Mouse (Mus musculus) stomach, embryonic 14.5 days (tissue): ENCODE data around the gene Mcm7. TPM values are rescaled to one million over a fixed set of nuclear protein-coding genes. Genes with fewer than 3 reads are reported as not detected.

ENCODE experiments used
- ATAC-seq: fragments of 200-750 bp; cut with Nextera tagmentation; 2 replicates; pipeline ENCODE4 v1.8.0; 2017; ENCODE audit warnings: low read depth, moderate TSS enrichment; ENCODE audit not compliant: insufficient number of reproducible peaks, insufficient read depth, low FRiP score
- H3K27ac ChIP-seq: fragments of 300-500 bp; sonication (generic); 2 replicates; pipeline ENCODE4 v1.5.1; 2014; ENCODE audit warnings: mild to moderate bottlenecking, low read length, moderate library complexity, mixed read lengths
- H3K27me3 ChIP-seq: fragments of 300-500 bp; sonication (generic); 2 replicates; pipeline ENCODE4 v1.6.1; 2014; ENCODE audit warnings: low read length, control low read depth, mixed read lengths; ENCODE audit not compliant: control insufficient read depth, insufficient read depth
- H3K36me3 ChIP-seq: fragments of 300-500 bp; sonication (generic); 2 replicates; pipeline ENCODE4 v1.6.1; 2014; ENCODE audit warnings: mild to moderate bottlenecking, control low read depth, low read length, moderate library complexity, mixed read lengths; ENCODE audit not compliant: control insufficient read depth, insufficient read depth
- H3K4me1 ChIP-seq: fragments of 300-500 bp; sonication (generic); 2 replicates; pipeline ENCODE4 v1.6.1; 2014; ENCODE audit warnings: low read length, control low read depth, mixed read lengths; ENCODE audit not compliant: control insufficient read depth, insufficient read depth
- H3K4me2 ChIP-seq: fragments of 300-500 bp; sonication (generic); replicated peaks from 2 replicates; pipeline ENCODE4 v1.6.1; 2014; ENCODE audit warnings: low read depth, low read length, control low read depth
- H3K4me3 ChIP-seq: fragments of 300-500 bp; sonication (generic); 2 replicates; pipeline ENCODE4 v1.5.1; 2014; ENCODE audit warnings: low read depth, low read length, control low read depth
- H3K9ac ChIP-seq: fragments of 300-500 bp; sonication (generic); replicated peaks from 2 replicates; pipeline ENCODE4 v1.6.1; 2014; ENCODE audit warnings: low read depth, mild to moderate bottlenecking, control low read depth, low read length, moderate library complexity, mixed read lengths
- H3K9me3 ChIP-seq: fragments of 300-500 bp; sonication (generic); 2 replicates; pipeline ENCODE4 v1.6.1; 2016; ENCODE audit warnings: low read depth, low read length, control low read depth; ENCODE audit not compliant: control insufficient read depth
- WGBS: fragments of 180-500 bp; shearing (Covaris S2); extraction: QIAGEN DNeasy Blood & Tissue Kit; methylation state at CpG from one replicate; pipeline ENCODE4 v1.1.7; 2014; 5-methylcytosine and 5-hydroxymethylcytosine counted together
- polyA plus RNA-seq: library from polyadenylated mRNA; unstranded; fragments of >200 nt; fragmentation: Nextera tagmentation; extraction: Ambion mirVana; gene quantifications from 2 replicates; pipeline ENCODE4 v1.2.1, GENCODE M21; 2014

Gene Mcm7
- polyA plus RNA-seq, 1 experiment from 2014 or later = 154 TPM

DNA sequence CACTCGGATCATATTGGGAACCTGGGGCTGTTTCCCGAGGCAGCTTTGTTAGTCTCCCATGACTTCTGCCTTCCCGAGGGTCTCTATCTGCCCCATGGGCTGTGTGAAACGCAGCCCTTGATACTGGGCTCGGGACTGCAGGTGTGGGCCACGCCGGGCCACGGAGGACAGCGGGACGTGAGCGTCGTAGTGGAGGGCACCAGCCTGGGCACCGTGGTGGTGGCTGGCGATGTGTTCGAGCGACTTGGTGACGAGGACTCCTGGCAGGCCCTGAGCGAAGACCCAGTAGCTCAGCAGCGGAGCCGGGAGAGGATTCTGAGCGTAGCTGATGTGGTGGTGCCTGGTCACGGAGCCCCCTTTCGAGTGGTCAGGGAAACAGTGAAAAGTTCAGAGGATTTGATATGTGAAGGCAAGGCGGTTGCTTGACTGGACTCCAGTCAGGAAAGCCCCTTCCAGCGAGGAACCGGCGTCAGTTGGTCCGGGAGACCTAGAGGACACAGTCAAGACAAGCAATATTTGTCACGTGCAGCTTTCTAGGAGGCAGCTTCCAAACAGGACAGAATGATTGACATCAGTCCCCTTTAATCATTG is 22.6 kb upstream of the Mcm7 start:
- ATAC-seq = peak; percentile 73
- H3K27me3 ChIP-seq = no peaks in the 10 kb centered on the region
- H3K4me3 ChIP-seq = peak overlapping the region; percentile 73
- peak overlapping the region; percentile 84 for H3K27ac ChIP-seq
- 4% methylated on average over 29 of the region's 29 CpGs for WGBS
- H3K4me2 ChIP-seq = peak overlapping the region; percentile 91
- no peaks in the 10 kb centered on the region for H3K9me3 ChIP-seq
- H3K9ac ChIP-seq = peak overlapping the region; percentile 83
- 0 out of 2 replicates have a peak, but pooled peaks cover 4% of the 10 kb centered on the region for H3K36me3 ChIP-seq
- H3K4me1 ChIP-seq = peaks cover 3% of the 10 kb centered on the region; the same call in 1 of the 2 replicates

- Histone ChIP-seq H3K9ac (peak within 1 kb of the TSS; percentile 83), H3K9me3 (no peaks in the 10 kb centered on the region), H3K4me2 (peak within 1 kb of the TSS; percentile 91), H3K36me3 (0 out of 2 replicates have a peak, but pooled peaks cover 4% of the 10 kb centered on the region), H3K4me3 (peak within 1 kb of the TSS; percentile 73), H3K4me1 (peaks cover 3% of the 10 kb centered on the region; the same call in 1 of the 2 replicates), H3K27ac (peak within 1 kb of the TSS; percentile 84), H3K27me3 (no peaks in the 10 kb centered on the region)
- peak; percentile 79; the same call in 1 of the 2 replicates for ATAC-seq
- WGBS = 7% methylated on average over 52 of the region's 54 CpGs
Measured at GRCm38 (mm10) chr5:138193771-138194727, 21.8 kb upstream of the Mcm7 start, which contains the start of gene Mblac1. Mblac1 (plus strand) TSS chr5:138194314.

- WGBS = 0% methylated on average over 10 of the region's 10 CpGs
- Histone ChIP-seq H3K27me3 (no peaks in the 10 kb centered on the region), H3K36me3 (peaks cover 13% of the 10 kb centered on the region), H3K9me3 (no peaks in the 10 kb centered on the region), H3K4me1 (peaks cover 8% of the 10 kb centered on the region; the same call in 1 of the 2 replicates), H3K9ac (peak overlapping the region; percentile 75), H3K27ac (peak overlapping the region; percentile 76; the same call in 1 of the 2 replicates), H3K4me3 (peak overlapping the region; percentile 70), H3K4me2 (peak overlapping the region; percentile 72)
- peak; percentile 85 for ATAC-seq
Measured at GRCm38 (mm10) chr5:138187661-138188306, 15.6 kb upstream of the Mcm7 start.

DNA sequence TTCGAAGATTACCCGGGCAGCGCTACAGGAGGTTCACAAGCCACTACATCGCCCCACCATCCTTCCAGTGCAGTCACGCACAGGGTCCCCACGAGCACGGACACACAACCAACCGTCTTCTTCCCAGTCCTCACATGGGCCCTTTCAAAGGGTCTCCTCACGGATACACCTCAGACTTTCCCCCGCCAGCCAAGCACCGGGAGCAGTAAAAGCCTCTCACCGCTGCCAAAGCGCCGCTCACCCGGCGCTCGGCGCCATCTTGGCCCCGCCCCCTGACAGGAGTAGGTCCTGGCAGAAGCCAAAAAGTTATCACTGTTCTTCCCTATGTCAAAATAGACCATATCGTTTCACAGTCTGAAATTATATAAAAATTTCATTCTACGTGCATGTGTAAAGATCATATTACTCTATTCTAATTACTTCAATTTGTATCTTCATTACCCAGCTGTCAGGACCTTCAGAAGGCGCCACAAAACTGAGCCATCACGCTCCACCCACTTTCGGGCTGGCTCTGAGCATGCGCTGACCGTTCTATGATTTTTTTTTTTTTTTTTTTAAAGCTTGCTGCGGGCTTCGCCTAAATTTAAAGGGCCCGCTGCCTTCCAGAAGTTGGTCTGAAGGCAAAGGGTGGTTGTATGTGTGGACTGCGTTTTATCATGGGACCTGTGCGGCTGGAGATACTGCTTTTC is 14.9 kb upstream of the Mcm7 start, which contains the start of the genes Taf6 and Cnpy4:
Gene Taf6 (minus strand): TSS at position 502 of the 689 bp plus-strand sequence.
Gene Cnpy4 (plus strand): TSS at position 536 of the 689 bp plus-strand sequence.
- WGBS = under 1% methylated on average over 31 of the region's 31 CpGs
- Histone ChIP-seq H3K36me3 (peaks cover 16% of the 10 kb centered on the region), H3K4me3 (peak within 1 kb of the TSS; percentile 70), H3K9me3 (no peaks in the 10 kb centered on the region), H3K4me1 (peaks cover 8% of the 10 kb centered on the region; the same call in 1 of the 2 replicates), H3K27ac (peak within 1 kb of the TSS; percentile 76), H3K4me2 (peak within 1 kb of the TSS; percentile 72), H3K9ac (peak within 1 kb of the TSS; percentile 75), H3K27me3 (no peaks in the 10 kb centered on the region)
- peak; percentile 84 for ATAC-seq

GRCm38 (mm10) chr5:138173217-138173616 is 995 bp upstream of the Mcm7 start:
- Histone ChIP-seq H3K4me1 (peaks cover 12% of the 10 kb centered on the region), H3K9me3 (no peaks in the 10 kb centered on the region), H3K9ac (no peak overlapping the region), H3K27me3 (no peaks in the 10 kb centered on the region), H3K27ac (no peak overlapping the region), H3K4me3 (no peak overlapping the region), H3K36me3 (peaks cover 57% of the 10 kb centered on the region), H3K4me2 (peak overlapping the region; percentile 59)
- 78% methylated on average over 3 of the region's 3 CpGs for WGBS
- ATAC-seq = no peak

- ATAC-seq = peak; percentile 87
Measured at GRCm38 (mm10) chr5:138170936-138171561, 1.2 kb downstream of the Mcm7 start.

GRCm38 (mm10) chr5:138165594-138165993 is 6.6 kb downstream of the Mcm7 start:
- H3K27me3 ChIP-seq = no peaks in the 10 kb centered on the region
- WGBS = 80% methylated on average over 8 of the region's 8 CpGs
- peaks cover 76% of the 10 kb centered on the region for H3K36me3 ChIP-seq
- H3K4me2 ChIP-seq = no peak overlapping the region
- H3K9ac ChIP-seq = no peak overlapping the region
- H3K27ac ChIP-seq = no peak overlapping the region
- H3K9me3 ChIP-seq = no peaks in the 10 kb centered on the region
- no peak for ATAC-seq
- peaks cover 11% of the 10 kb centered on the region for H3K4me1 ChIP-seq
- H3K4me3 ChIP-seq = no peak overlapping the region

More at GRCm38 (mm10) chr5:138170936-138171561, 1.2 kb downstream of the Mcm7 start:
- under 1% methylated on average over 47 of the region's 47 CpGs for WGBS
- Histone ChIP-seq H3K36me3 (peaks cover 58% of the 10 kb centered on the region), H3K4me2 (peak overlapping the region; percentile 62), H3K9ac (peak overlapping the region; percentile 65), H3K4me1 (peaks cover 12% of the 10 kb centered on the region), H3K9me3 (no peaks in the 10 kb centered on the region), H3K27ac (peak overlapping the region; percentile 95), H3K27me3 (no peaks in the 10 kb centered on the region), H3K4me3 (peak overlapping the region; percentile 60)
